Mouse (Mus musculus) midbrain, embryonic 10.5 days (tissue): ENCODE results near the gene Lrch3. TPM values are rescaled to one million over a fixed set of nuclear protein-coding genes. Genes with fewer than 3 reads are reported as not detected.
"Not testable (repeated sequence)": the region's sequence is repeated elsewhere in the genome, so short reads cannot be mapped to it uniquely, and the experiment has no call there.

ENCODE experiments used
- DNase-seq: peaks from one replicate; pipeline ENCODE4 v3.0.0-alpha.2; 2017; ENCODE audit warnings: low spot score
- H3K27ac ChIP-seq: fragments of 300-500 bp; sonication (generic); replicated peaks from 2 replicates; pipeline ENCODE4 v1.5.1; 2016; ENCODE audit warnings: mild to moderate bottlenecking
- H3K27me3 ChIP-seq: fragments of 300-500 bp; sonication (generic); 2 replicates; pipeline ENCODE4 v1.6.1; 2016; ENCODE audit warnings: low read depth, mild to moderate bottlenecking; ENCODE audit not compliant: poor library complexity, severe bottlenecking
- H3K36me3 ChIP-seq: fragments of 300-500 bp; sonication (generic); 2 replicates; pipeline ENCODE4 v1.6.1; 2016; ENCODE audit warnings: mild to moderate bottlenecking, moderate library complexity
- H3K4me1 ChIP-seq: fragments of 300-500 bp; sonication (generic); 2 replicates; pipeline ENCODE4 v1.6.1; 2016
- H3K4me3 ChIP-seq: fragments of 300-500 bp; sonication (generic); 2 replicates; pipeline ENCODE4 v1.5.1; 2016; ENCODE audit warnings: mild to moderate bottlenecking, moderate library complexity
- H3K9me3 ChIP-seq: fragments of 300-500 bp; sonication (generic); replicated peaks from 2 replicates; pipeline ENCODE4 v1.6.1; 2016; ENCODE audit warnings: mild to moderate bottlenecking
- WGBS: fragments of 180-500 bp; shearing (Covaris S2); methylation state at CpG from one replicate; pipeline ENCODE4 v1.1.7; 2016; 5-methylcytosine and 5-hydroxymethylcytosine counted together
- polyA plus RNA-seq: library from polyadenylated mRNA; unstranded; fragments of >200 nt; fragmentation: Nextera tagmentation; extraction: Ambion mirVana; gene quantifications from 2 replicates; pipeline ENCODE4 v1.2.1, GENCODE M21; 2016

Gene Lrch3
- polyA plus RNA-seq, 1 experiment from 2014 or later, result 32.1 TPM

DNA sequence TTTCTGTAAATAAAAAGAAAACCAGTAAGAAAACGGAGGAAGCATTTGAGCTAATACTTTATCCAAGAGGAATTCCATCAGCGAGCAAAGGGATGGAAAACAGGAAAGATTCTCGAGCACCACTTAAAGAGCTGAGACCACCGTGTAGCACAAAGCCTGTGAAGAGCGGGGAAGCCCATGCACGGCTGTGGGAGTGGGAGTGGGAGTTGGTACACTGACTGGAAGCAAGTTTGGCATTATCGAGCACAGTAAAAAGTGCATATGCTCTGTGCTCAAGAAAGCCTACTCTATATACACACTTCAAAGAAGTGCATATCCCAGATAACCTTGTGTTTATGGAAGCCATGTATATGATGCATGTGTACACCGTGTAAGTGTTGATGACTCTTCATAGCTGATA, 13.1 kb downstream of the Lrch3 start:
- WGBS, result 94% methylated on average over 8 of the region's 8 CpGs
- no peak for DNase-seq
- Histone ChIP-seq H3K9me3 (no peaks in the 10 kb centered on the region), H3K4me3 (no peak overlapping the region), H3K36me3 (peaks cover 44% of the 10 kb centered on the region), H3K4me1 (peaks cover 4% of the 10 kb centered on the region; the same call in 1 of the 2 replicates), H3K27ac (no peak overlapping the region), H3K27me3 (no peaks in the 10 kb centered on the region)

DNA sequence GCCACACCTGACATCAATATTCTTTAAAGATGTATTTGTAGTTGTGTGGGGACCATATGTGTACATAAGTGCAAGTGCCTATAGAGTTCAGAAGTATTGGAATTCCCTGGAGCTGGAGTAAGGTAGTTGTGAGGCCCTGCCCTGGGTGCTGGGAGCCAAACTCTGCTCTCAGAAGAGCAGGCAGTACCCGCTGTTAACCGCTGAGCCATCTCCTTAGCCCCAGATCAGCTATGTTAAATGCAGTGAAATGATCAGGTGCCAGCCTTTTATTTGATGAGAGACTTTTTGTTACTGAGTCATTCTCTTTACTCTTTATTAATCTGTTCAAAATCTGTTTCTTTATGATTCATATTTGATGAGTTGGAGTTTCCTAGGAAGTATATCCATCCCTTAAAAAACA, 16.0 kb downstream of the Lrch3 start:
- Histone ChIP-seq H3K27me3 (no peaks in the 10 kb centered on the region), H3K4me1 (peaks cover 4% of the 10 kb centered on the region; the same call in 1 of the 2 replicates)
- no peak for DNase-seq

GRCm38 (mm10) chr16:32934470-32934869, 20.6 kb downstream of the Lrch3 start:
- H3K4me3 ChIP-seq, result no peak overlapping the region
- 86% methylated on average over 2 of the region's 2 CpGs for WGBS

More for the DNA sequence above, 16.0 kb downstream of the Lrch3 start:
- WGBS, result 25% methylated on average over 2 of the region's 2 CpGs
- H3K9me3 ChIP-seq, result no peaks in the 10 kb centered on the region
- no peak overlapping the region for H3K27ac ChIP-seq
- no peak overlapping the region for H3K4me3 ChIP-seq
- H3K36me3 ChIP-seq, result peaks cover 25% of the 10 kb centered on the region

GRCm38 (mm10) chr16:32935088-32935487, 21.2 kb downstream of the Lrch3 start:
- no peak for DNase-seq
- Histone ChIP-seq H3K27ac (no peak overlapping the region), H3K36me3 (no peaks in the 10 kb centered on the region), H3K4me1 (peaks cover 10% of the 10 kb centered on the region), H3K4me3 (no peak overlapping the region), H3K27me3 (no peaks in the 10 kb centered on the region), H3K9me3 (no peaks in the 10 kb centered on the region)
- WGBS, result 80% methylated on average over 1 of the region's 1 CpGs

More at GRCm38 (mm10) chr16:32934470-32934869, 20.6 kb downstream of the Lrch3 start:
- Histone ChIP-seq H3K4me1 (peaks cover 14% of the 10 kb centered on the region), H3K27ac (no peak overlapping the region), H3K27me3 (no peaks in the 10 kb centered on the region), H3K9me3 (no peaks in the 10 kb centered on the region), H3K36me3 (no peaks in the 10 kb centered on the region)
- no peak for DNase-seq

- no peak for DNase-seq
- no peaks in the 10 kb centered on the region for H3K27me3 ChIP-seq
- no peak overlapping the region for H3K4me3 ChIP-seq
- no peak overlapping the region for H3K27ac ChIP-seq
- 93% methylated on average over 2 of the region's 2 CpGs for WGBS
- H3K4me1 ChIP-seq, result peaks cover 10% of the 10 kb centered on the region
- peaks cover 4% of the 10 kb centered on the region; the same call in 1 of the 2 replicates for H3K9me3 ChIP-seq
- no peaks in the 10 kb centered on the region; the same call in 1 of the 2 replicates for H3K36me3 ChIP-seq
These were observed 23.5 kb downstream of the Lrch3 start for GRCm38 (mm10) chr16:32937358-32937757.

DNA sequence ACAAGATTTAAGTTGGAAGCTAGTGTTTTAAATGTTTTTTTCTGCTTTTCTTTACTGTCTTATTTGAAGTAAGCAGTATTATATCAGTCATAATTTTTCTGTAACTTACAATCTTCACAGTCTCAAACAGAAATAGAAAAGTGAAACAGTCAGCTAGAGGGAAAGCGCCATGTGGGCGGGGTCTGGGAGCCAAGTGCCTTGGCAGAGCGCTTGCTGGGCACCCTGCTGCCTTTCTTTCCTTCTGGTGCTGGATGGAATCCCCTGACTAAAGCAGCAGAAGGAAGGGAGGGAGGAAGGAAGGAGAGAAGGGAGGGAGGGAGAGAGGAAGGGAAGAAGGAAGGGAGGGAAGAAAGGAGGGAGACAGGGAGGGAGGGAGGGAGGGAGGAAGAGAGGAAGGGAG, 25.4 kb downstream of the Lrch3 start:
- not testable (repeated sequence) for H3K4me1 ChIP-seq, H3K36me3 ChIP-seq, H3K27ac ChIP-seq, DNase-seq, H3K9me3 ChIP-seq, H3K4me3 ChIP-seq, H3K27me3 ChIP-seq
- WGBS, result 12% methylated on average over 3 of the region's 3 CpGs

DNA sequence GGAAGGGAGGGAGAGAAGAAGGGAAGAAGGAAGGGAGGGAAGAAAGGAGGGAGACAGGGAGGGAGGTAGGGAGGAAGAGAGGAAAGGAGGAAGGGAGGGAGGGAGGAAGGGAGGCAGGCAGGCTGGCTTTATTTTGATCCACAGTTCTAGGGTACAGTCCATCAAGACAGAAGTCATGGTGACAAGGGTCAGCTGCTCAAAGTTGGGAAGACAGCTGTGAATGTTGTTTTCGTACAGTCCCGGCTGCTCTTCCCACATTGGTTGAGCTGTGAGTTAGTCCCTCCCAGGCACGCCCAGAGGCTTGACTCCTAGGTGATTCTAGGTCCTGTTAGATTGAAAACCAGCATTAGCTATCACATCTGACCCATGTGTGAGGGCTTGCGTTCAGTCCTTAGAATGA, 25.8 kb downstream of the Lrch3 start:
- not testable (repeated sequence) for H3K4me3 ChIP-seq, H3K4me1 ChIP-seq, H3K27ac ChIP-seq, DNase-seq, H3K36me3 ChIP-seq, H3K27me3 ChIP-seq, H3K9me3 ChIP-seq
- WGBS, result 89% methylated on average over 4 of the region's 4 CpGs

DNA sequence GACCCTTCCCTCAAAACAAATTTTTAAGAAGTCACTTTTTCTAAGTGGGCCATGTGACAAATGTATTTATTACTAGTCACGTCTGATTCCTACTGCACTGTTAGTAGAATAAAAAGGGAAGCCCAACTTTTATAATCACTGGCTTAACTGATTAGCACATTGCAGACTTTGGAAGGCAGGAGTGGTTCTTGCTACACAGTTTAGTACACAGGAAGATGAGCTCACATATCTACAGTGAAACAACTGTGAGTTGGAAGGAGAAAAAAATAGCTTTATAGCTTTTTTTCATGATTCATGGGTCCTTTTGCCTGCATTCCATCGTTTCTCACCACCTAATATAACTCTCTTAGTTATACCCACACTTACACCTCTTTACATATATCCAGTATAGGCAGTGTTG, 27.3 kb downstream of the Lrch3 start:
- WGBS, result 97% methylated on average over 2 of the region's 2 CpGs
- not testable (repeated sequence) for H3K27ac ChIP-seq, H3K27me3 ChIP-seq, H3K9me3 ChIP-seq, H3K36me3 ChIP-seq, H3K4me3 ChIP-seq, DNase-seq
- peaks cover 11% of the 10 kb centered on the region for H3K4me1 ChIP-seq

GRCm38 (mm10) chr16:32942694-32943093, 28.8 kb downstream of the Lrch3 start:
- H3K4me3 ChIP-seq, result no peak overlapping the region
- peaks cover 4% of the 10 kb centered on the region; the same call in 1 of the 2 replicates for H3K9me3 ChIP-seq
- 97% methylated on average over 5 of the region's 5 CpGs for WGBS
- no peaks in the 10 kb centered on the region for H3K27me3 ChIP-seq
- H3K4me1 ChIP-seq, result peaks cover 7% of the 10 kb centered on the region
- H3K27ac ChIP-seq, result no peak overlapping the region
- no peak for DNase-seq
- H3K36me3 ChIP-seq, result no peaks in the 10 kb centered on the region; the same call in 1 of the 2 replicates

- H3K9me3 ChIP-seq, result peaks cover 4% of the 10 kb centered on the region; the same call in 1 of the 2 replicates
- H3K36me3 ChIP-seq, result peaks cover 3% of the 10 kb centered on the region
- peaks cover 4% of the 10 kb centered on the region for H3K4me1 ChIP-seq
- H3K27me3 ChIP-seq, result no peaks in the 10 kb centered on the region
- DNase-seq, result no peak
- H3K27ac ChIP-seq, result no peak overlapping the region
- 54% methylated on average over 5 of the region's 5 CpGs for WGBS
- no peak overlapping the region for H3K4me3 ChIP-seq
These were observed 31.5 kb downstream of the Lrch3 start for GRCm38 (mm10) chr16:32945379-32945778.

DNA sequence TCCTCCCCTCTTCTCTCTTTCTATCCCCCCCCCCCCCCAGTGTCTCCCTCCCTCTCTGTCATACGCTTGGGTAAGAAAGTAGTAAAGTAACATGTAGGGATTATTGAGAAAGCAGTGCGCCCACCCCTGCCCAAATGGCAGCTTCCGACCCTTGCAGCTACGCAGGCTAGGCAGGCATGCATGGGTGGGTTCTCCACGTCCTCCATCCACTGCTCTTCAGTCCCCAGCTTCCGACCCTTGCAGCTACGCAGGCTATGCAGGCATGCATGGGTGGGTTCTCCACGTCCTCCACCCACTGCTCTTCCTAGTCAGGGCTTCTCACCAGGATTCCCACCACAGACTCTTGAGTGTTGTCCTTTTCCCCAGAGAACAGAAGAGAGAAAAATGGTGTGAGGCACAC, 34.1 kb downstream of the Lrch3 start:
- Histone ChIP-seq H3K27me3 (no peaks in the 10 kb centered on the region), H3K4me3 (no peak overlapping the region), H3K36me3 (peaks cover 15% of the 10 kb centered on the region), H3K27ac (no peak overlapping the region), H3K4me1 (peaks cover 4% of the 10 kb centered on the region), H3K9me3 (no peaks in the 10 kb centered on the region; the same call in 1 of the 2 replicates)
- WGBS, result 84% methylated on average over 8 of the region's 8 CpGs
- no peak for DNase-seq

GRCm38 (mm10) chr16:32948656-32949055, 34.8 kb downstream of the Lrch3 start:
- DNase-seq, result no peak
- Histone ChIP-seq H3K36me3 (peaks cover 15% of the 10 kb centered on the region), H3K4me1 (peaks cover 4% of the 10 kb centered on the region), H3K4me3 (no peak overlapping the region), H3K27me3 (no peaks in the 10 kb centered on the region), H3K27ac (no peak overlapping the region), H3K9me3 (no peaks in the 10 kb centered on the region; the same call in 1 of the 2 replicates)
- WGBS, result 85% methylated on average over 5 of the region's 5 CpGs

GRCm38 (mm10) chr16:32949281-32949680, 35.4 kb downstream of the Lrch3 start:
- Histone ChIP-seq H3K27ac (no peak overlapping the region), H3K4me1 (peaks cover 4% of the 10 kb centered on the region), H3K36me3 (peaks cover 15% of the 10 kb centered on the region), H3K27me3 (no peaks in the 10 kb centered on the region), H3K4me3 (no peak overlapping the region), H3K9me3 (no peaks in the 10 kb centered on the region; the same call in 1 of the 2 replicates)
- no peak for DNase-seq

GRCm38 (mm10) chr16:32951074-32951473, 37.2 kb downstream of the Lrch3 start:
- WGBS, result 86% methylated on average over 2 of the region's 2 CpGs

More at GRCm38 (mm10) chr16:32951074-32951473, 37.2 kb downstream of the Lrch3 start:
- Histone ChIP-seq H3K9me3 (no peaks in the 10 kb centered on the region; the same call in 1 of the 2 replicates), H3K36me3 (peaks cover 28% of the 10 kb centered on the region), H3K27ac (no peak overlapping the region), H3K4me3 (no peak overlapping the region), H3K27me3 (no peaks in the 10 kb centered on the region), H3K4me1 (no peaks in the 10 kb centered on the region)
- no peak for DNase-seq
